Mouse (Mus musculus): ENCODE data around the gene Lamtor2. TPM values are rescaled to one million over a fixed set of nuclear protein-coding genes. Genes with fewer than 3 reads are reported as not detected.
A peak's percentile ranks its signal among the peaks of the same experiment; 100 is the strongest.

The Lamtor2 gene
- polyA plus RNA-seq, 1 experiment from 2014 or later = 179 TPM

DNA sequence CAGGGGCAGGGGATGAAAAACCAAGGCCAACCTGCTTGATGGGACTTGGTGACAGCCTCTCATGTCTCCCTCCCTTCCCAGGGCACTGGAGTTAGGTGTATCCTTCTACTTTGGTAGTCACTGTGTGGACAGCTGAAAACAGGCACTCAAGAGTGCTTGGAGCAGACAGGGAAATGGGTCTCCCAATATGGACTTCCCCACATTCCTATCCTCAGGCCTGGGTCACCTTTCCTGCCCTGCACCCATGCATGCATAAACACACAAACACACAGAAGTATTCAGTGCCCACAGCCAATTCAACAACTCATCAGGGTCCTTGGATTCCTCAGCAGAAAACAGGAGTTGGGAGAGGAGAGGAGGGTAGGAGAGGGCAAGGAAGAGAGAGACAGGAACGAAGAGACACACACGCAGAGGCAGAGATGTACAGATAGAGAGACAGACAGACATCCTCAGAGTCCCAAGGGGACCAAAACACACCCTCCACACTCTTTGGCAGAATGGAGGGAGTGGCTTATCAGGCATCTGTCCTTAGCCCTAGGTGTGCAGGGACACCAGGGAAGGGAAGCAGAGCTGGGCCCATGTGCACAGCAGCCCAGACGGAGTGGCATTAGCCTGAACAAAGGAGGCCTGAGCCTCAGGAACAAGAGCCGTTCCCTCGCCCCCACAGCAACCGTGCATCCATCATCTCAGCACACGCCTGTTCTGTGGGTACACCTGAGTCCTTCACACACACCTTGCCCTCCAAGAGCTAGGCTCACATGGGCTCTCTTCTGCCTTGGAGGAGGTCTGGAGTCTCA is 23.5 kb downstream of the Lamtor2 start:
- no peak for ATAC-seq (ENCODE audit: low FRiP score)
- 15% methylated on average over 7 of the region's 7 CpGs for WGBS

DNA sequence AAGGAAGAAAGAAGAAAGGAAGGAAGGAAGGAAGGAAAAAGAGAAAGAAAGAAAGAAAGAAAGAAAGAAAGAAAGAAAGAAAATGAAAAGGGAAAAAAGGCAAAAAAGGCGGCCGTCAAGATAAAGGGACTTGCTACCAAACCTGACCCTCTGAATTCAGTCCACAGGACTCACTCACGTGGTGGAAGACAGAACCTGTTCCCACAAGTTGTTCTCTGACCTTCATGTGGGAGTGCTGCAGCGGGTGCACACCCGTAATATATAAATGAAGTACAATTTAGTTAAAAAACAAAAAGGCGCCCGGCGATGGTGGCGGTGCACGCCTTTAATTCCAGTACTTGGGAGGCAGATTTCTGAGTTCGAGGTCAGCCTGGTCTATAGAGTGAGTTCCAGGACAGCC is 24.2 kb downstream of the Lamtor2 start:
- 85% methylated on average over 11 of the region's 11 CpGs for WGBS
- Histone ChIP-seq H3K4me1 (replicated peaks) (peaks cover 55% of the 10 kb centered on the region), H3K4me2 (peak overlapping the region; percentile 98), H3K4me3 (no peak overlapping the region), H3K27ac (no peak overlapping the region), H3K9ac (peak overlapping the region; percentile 100; the same call in 1 of the 2 replicates), H3K27me3 (no peaks in the 10 kb centered on the region), H3K36me3 (peaks cover 16% of the 10 kb centered on the region), H3K9me3 (no peaks in the 10 kb centered on the region)
- ATAC-seq (ENCODE audit: low FRiP score) = no peak

More for the DNA sequence above, 23.5 kb downstream of the Lamtor2 start:
- H3K9ac ChIP-seq = peak overlapping the region; percentile 100
- H3K4me1 ChIP-seq (replicated peaks) = peaks cover 61% of the 10 kb centered on the region
- H3K27me3 ChIP-seq = no peaks in the 10 kb centered on the region
- no peaks in the 10 kb centered on the region for H3K9me3 ChIP-seq
- H3K27ac ChIP-seq = peak overlapping the region; percentile 99
- H3K36me3 ChIP-seq = peaks cover 8% of the 10 kb centered on the region
- peak overlapping the region; percentile 95 for H3K4me3 ChIP-seq
- peak overlapping the region; percentile 98 for H3K4me2 ChIP-seq

DNA sequence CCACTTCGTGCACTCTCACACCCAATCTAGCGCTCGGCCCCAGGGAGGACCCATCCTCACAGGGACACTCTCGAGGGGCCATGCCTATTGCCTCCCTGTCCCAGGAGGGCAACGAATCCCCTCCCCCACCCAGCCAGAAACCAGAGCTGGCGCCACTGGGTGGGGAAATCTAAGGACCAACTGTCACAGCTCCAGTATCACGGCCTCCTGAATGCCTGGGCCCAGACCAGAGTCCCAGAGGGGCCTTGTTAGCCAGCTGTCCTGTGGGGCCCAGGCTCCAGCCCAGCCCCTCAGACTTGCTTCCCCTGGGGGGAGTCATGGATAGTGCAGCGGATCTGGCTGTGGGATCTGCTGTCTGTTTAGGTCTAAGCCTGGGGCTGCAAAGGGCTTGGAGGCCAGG is 25.3 kb downstream of the Lamtor2 start:
- H3K4me1 ChIP-seq (replicated peaks) = peaks cover 55% of the 10 kb centered on the region
- H3K27me3 ChIP-seq = no peaks in the 10 kb centered on the region
- peak overlapping the region; percentile 72 for H3K27ac ChIP-seq
- H3K9me3 ChIP-seq = no peaks in the 10 kb centered on the region
- no peak for ATAC-seq (ENCODE audit: low FRiP score)
- H3K9ac ChIP-seq = peak overlapping the region; percentile 73
- WGBS = 29% methylated on average over 8 of the region's 8 CpGs
- peaks cover 25% of the 10 kb centered on the region for H3K36me3 ChIP-seq
- H3K4me2 ChIP-seq = peak overlapping the region; percentile 98
- peak overlapping the region; percentile 25 for H3K4me3 ChIP-seq

DNA sequence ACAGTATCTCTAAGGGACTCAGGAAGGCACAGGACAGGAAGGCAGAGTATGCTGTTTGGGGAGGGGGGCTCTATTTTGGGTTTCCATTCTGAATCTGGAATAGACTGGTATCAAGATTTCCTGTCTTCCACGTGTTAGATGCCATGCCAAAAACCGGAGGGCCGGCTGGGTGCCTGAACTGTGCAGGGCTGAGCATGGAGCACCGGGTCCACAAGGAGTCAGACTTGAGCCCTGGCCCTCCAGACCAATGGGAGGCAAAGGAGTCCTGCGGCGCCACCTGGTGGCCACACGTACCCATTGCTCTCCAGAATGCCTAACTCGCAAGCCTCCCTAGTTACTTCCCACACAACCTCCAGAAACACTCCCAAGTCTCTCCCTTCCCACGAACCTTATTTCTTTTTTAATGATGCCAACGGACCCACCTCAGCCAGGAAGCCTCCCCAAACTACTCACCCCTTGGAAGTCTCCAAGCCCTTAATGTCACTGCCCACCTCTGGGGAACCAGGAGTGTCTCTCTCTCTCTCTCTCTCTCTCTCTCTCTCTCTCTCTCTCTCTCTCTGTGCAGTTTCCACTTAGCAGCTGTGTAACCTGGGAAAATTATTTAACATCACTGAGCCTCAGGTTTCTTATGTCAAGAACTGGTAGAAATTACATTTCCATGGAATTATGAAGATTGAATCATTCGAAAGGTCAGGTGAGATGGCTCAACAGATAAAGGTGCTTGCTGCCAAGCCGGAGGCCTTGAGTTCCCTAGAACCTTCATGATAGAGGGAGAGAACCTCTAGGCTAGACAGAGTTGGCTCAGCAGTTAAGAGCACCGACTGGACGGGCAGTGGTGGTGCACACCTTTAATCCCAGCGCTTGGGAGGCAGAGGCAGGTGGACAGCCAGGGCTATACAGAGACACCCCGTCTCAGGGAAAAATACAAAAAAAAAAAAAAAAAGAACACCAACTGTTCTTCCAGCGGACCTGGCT is 26.4 kb downstream of the Lamtor2 start:
- H3K27ac ChIP-seq = no peak overlapping the region
- 34% methylated on average over 17 of the region's 17 CpGs for WGBS
- peak overlapping the region; percentile 98 for H3K4me2 ChIP-seq
- H3K27me3 ChIP-seq = no peaks in the 10 kb centered on the region
- H3K36me3 ChIP-seq = peaks cover 26% of the 10 kb centered on the region
- no peaks in the 10 kb centered on the region for H3K9me3 ChIP-seq
- peak overlapping the region; percentile 55; the same call in 1 of the 2 replicates for H3K9ac ChIP-seq
- peak overlapping the region; percentile 23 for H3K4me3 ChIP-seq
- peak; percentile 50 for ATAC-seq (ENCODE audit: low FRiP score)
- H3K4me1 ChIP-seq (replicated peaks) = peaks cover 55% of the 10 kb centered on the region

DNA sequence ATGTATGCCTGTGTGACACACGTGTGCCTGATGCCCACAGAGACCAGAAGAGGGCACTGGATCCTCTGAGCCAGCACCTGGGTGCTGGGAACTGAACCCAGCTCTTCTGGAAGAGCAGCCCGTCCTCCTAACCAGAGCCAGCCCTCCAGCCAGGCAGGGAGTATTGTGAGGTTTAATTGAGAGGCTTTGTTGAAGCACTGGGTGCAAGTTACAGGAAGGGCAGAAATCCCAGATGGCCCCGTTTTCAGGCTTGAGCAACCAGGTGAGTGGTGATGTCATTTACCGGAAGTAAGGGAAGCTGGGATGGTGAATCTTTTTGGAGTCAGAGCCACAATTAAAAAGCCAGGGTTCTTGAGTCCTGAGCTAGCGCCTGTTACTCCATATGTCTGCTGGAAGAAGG is 27.9 kb downstream of the Lamtor2 start:
- Histone ChIP-seq H3K4me3 (no peak overlapping the region), H3K36me3 (peaks cover 26% of the 10 kb centered on the region), H3K4me1 (replicated peaks) (peaks cover 48% of the 10 kb centered on the region), H3K4me2 (no peak overlapping the region), H3K27ac (no peak overlapping the region), H3K9ac (no peak overlapping the region), H3K9me3 (no peaks in the 10 kb centered on the region), H3K27me3 (no peaks in the 10 kb centered on the region)
- 89% methylated on average over 5 of the region's 5 CpGs for WGBS
- no peak for ATAC-seq (ENCODE audit: low FRiP score)

DNA sequence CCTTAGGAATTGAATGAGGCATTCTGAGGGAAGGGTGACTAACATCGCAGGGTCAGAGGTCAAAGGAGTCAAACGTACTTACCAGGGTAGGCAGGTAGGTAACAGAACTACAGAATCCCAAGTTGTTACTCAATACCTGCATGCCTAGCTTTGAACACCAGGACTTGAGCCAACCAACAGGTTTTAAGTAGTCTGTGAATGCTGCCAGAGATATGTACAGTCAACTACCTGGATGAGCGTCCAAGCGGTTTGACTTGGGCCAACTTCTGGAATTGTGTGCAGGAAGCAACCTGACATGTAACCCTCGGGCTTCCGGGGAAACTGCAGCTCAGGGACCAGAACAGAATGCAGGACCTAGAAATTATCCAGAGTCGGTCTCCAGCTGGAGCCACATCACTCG is 29.8 kb downstream of the Lamtor2 start:
- WGBS = 89% methylated on average over 8 of the region's 8 CpGs
- no peak for ATAC-seq (ENCODE audit: low FRiP score)
- no peak overlapping the region for H3K4me3 ChIP-seq
- H3K4me1 ChIP-seq (replicated peaks) = peaks cover 28% of the 10 kb centered on the region
- no peak overlapping the region for H3K4me2 ChIP-seq
- no peak overlapping the region for H3K9ac ChIP-seq
- H3K27ac ChIP-seq = no peak overlapping the region
- peaks cover 26% of the 10 kb centered on the region for H3K36me3 ChIP-seq
- no peaks in the 10 kb centered on the region for H3K27me3 ChIP-seq
- H3K9me3 ChIP-seq = no peaks in the 10 kb centered on the region

DNA sequence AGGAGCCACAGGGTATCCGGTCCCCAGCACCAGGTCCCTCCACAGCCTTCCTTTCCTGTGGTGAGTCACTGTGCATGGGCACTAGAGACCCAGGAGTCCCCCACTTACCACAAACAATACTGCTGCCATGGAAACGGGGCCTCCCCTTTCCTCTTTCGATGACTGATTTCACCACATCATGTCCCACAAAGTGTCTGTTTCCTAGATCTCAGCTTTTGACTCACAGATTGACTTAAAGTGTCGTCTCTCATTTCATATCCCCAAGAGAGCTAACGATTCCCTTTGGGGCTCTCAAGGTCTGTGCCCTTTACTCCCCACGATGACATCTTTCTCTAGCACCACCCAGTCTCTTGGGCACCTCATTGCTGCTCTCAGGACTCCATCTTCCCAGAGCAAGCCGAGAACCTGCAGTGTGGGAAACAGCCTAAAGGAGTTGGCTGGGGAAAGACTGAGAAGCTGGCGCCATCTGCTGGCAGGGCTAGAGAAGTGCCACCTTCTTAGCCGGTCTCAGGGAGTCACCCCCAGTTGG is 31.0 kb downstream of the Lamtor2 start:
- H3K9ac ChIP-seq = no peak overlapping the region
- peaks cover 18% of the 10 kb centered on the region for H3K4me1 ChIP-seq (replicated peaks)
- no peaks in the 10 kb centered on the region for H3K9me3 ChIP-seq
- no peak overlapping the region for H3K27ac ChIP-seq
- H3K4me3 ChIP-seq = no peak overlapping the region
- ATAC-seq (ENCODE audit: low FRiP score) = no peak
- H3K27me3 ChIP-seq = no peaks in the 10 kb centered on the region
- H3K36me3 ChIP-seq = peaks cover 26% of the 10 kb centered on the region
- no peak overlapping the region for H3K4me2 ChIP-seq
- whole genome bisulfite sequencing = 33% methylated on average over 9 of the region's 9 CpGs

DNA sequence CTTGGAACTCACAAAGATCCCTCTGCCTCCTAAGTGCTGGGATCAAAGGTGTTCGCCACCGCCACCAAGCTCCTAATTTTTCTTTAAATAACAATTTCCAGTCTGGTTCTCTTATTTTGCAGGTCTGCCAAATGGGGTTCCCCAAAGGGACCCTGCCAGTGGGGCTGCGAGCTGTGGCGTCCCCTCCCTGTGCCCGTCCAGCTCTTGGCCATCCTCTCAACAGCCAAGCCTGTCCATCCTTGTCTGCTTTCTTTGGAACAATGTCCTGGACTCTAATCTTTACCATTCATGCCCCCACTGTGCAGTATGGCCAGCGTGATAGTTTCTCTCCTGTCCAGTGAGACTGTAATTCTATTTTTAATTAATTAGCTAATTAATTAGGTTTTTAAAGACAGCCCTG is 31.7 kb downstream of the Lamtor2 start:
- H3K9me3 ChIP-seq = no peaks in the 10 kb centered on the region
- H3K36me3 ChIP-seq = peaks cover 26% of the 10 kb centered on the region
- no peak overlapping the region for H3K4me3 ChIP-seq
- H3K27me3 ChIP-seq = no peaks in the 10 kb centered on the region; the same call in 1 of the 2 replicates
- peaks cover 11% of the 10 kb centered on the region for H3K4me1 ChIP-seq (replicated peaks)
- WGBS = 90% methylated on average over 6 of the region's 6 CpGs
- H3K27ac ChIP-seq = no peak overlapping the region
- H3K4me2 ChIP-seq = no peak overlapping the region
- ATAC-seq (ENCODE audit: low FRiP score) = no peak
- H3K9ac ChIP-seq = no peak overlapping the region

DNA sequence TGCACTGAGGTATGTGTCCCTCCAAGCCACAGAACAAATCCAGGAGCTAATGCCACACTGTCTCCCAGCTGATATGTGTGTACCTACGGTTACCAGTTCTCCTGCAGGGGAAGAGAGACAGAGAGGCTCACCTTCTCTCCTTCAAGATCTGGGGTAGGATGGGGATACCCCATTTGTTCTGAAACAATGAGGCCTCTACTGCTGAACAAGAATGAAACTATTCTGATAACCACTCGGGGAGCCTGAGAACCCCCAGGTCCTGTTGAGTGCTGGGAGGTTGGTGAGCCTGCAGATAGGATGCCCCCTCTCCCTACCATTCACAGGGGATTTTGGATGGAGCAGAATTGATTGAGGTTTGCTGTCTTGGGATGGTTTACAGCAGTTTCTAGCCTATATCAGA is 32.8 kb downstream of the Lamtor2 start:
- 88% methylated on average over 2 of the region's 2 CpGs for WGBS
- H3K36me3 ChIP-seq = peaks cover 24% of the 10 kb centered on the region
- H3K27ac ChIP-seq = no peak overlapping the region
- H3K4me2 ChIP-seq = no peak overlapping the region
- no peak overlapping the region for H3K4me3 ChIP-seq
- no peak for ATAC-seq (ENCODE audit: low FRiP score)
- no peak overlapping the region for H3K9ac ChIP-seq
- H3K27me3 ChIP-seq = no peaks in the 10 kb centered on the region; the same call in 1 of the 2 replicates
- H3K9me3 ChIP-seq = no peaks in the 10 kb centered on the region
- 0 out of 2 replicates have a peak, but pooled peaks cover 2% of the 10 kb centered on the region for H3K4me1 ChIP-seq (replicated peaks)

DNA sequence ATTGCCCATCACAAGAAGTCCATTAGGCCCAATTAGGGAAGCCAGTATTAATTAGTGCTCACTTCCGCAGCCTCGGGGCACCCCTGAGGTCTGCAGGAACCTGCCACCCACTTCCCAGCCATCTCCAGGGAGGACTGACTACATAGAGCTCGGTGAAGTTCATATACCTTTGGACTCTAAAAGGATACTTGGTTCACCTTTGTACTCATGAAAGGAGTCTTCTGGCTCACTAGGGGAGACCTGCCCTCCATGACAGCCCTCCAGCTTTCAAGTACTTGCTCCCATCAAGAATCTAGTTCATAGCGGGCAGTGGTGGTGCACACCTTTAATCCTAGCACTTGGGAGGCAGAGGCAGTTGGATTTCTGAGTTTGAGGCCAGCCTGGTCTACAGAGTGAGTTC is 34.5 kb downstream of the Lamtor2 start:
- H3K27ac ChIP-seq = no peak overlapping the region
- 86% methylated on average over 4 of the region's 4 CpGs for WGBS
- no peak overlapping the region for H3K9ac ChIP-seq

DNA sequence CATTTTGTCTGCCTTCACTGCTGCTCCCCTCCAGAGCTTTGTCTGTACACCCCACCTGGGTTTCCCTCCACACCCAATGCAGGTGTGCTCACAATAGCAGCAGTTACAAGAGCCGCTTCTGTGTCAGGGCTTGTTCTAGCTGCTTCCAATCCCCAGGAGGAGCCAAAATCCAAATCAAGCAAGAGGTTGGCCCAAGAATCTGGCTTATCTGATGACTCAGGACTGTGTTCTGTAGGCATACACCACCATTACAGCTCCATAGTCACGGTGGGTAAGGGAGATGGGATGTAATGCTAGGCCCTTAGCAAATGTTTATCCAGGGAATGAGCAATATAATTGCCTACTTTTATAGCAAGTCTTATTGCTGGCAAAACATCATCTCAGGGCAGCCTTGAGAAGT is 36.5 kb downstream of the Lamtor2 start:
- ATAC-seq (ENCODE audit: low FRiP score) = no peak
- Histone ChIP-seq H3K9me3 (no peaks in the 10 kb centered on the region), H3K9ac (no peak overlapping the region), H3K4me1 (replicated peaks) (peaks cover 22% of the 10 kb centered on the region), H3K4me3 (no peak overlapping the region), H3K36me3 (no peaks in the 10 kb centered on the region), H3K27ac (no peak overlapping the region), H3K4me2 (no peak overlapping the region), H3K27me3 (no peaks in the 10 kb centered on the region; the same call in 1 of the 2 replicates)
- WGBS = 75% methylated on average over 2 of the region's 2 CpGs

More for the DNA sequence above, 34.5 kb downstream of the Lamtor2 start:
- Histone ChIP-seq H3K4me3 (no peak overlapping the region), H3K4me2 (no peak overlapping the region), H3K36me3 (peaks cover 9% of the 10 kb centered on the region; the same call in 1 of the 2 replicates), H3K27me3 (no peaks in the 10 kb centered on the region; the same call in 1 of the 2 replicates), H3K9me3 (no peaks in the 10 kb centered on the region), H3K4me1 (replicated peaks) (peaks cover 3% of the 10 kb centered on the region)
- no peak for ATAC-seq (ENCODE audit: low FRiP score)

DNA sequence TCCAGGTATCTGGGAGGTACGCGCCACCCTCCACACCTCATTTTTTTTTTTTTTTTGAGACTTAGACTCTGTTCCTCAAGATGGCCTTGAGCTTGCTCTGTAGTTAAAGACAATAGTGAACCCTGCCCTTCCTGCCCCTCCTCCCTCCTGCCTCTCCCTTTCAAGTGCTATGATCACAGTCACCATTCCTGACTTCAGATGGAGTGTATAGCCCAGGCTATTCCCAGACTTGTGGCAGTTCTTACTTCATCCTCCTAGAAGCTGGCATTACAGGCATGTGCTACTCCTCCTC is 37.8 kb downstream of the Lamtor2 start:
- no peaks in the 10 kb centered on the region for H3K36me3 ChIP-seq
- H3K27ac ChIP-seq = no peak overlapping the region
- ATAC-seq (ENCODE audit: low FRiP score) = no peak
- H3K4me3 ChIP-seq = no peak overlapping the region
- no peaks in the 10 kb centered on the region; the same call in 1 of the 2 replicates for H3K27me3 ChIP-seq
- 97% methylated on average over 2 of the region's 2 CpGs for WGBS
- no peak overlapping the region for H3K4me2 ChIP-seq
- H3K4me1 ChIP-seq (replicated peaks) = peaks cover 34% of the 10 kb centered on the region
- H3K9me3 ChIP-seq = no peaks in the 10 kb centered on the region
- H3K9ac ChIP-seq = no peak overlapping the region

All from hindbrain, embryonic 13.5 days (tissue).